Mouse (Mus musculus) layer of hippocampus, postnatal 14 days (tissue): ENCODE data around the gene Tubd1. TPM values are rescaled to one million over a fixed set of nuclear protein-coding genes. Genes with fewer than 3 reads are reported as not detected.

Source experiments
- DNase-seq, 2 experiments: peaks; one replicate each; pipeline ENCODE4 v3.0.0; 2021 to 2022; ENCODE audit warnings: low spot score in 2 of 2, mixed read lengths in 1 of 2
- total RNA-seq, 2 experiments: library from RNA; stranded (reverse); gene quantifications; 2 replicates each; pipeline ENCODE4 v1.2.3; 2021

Gene Tubd1
- total RNA-seq, 2 experiments from 2014 or later, result 7.0 to 9.2 TPM

DNA sequence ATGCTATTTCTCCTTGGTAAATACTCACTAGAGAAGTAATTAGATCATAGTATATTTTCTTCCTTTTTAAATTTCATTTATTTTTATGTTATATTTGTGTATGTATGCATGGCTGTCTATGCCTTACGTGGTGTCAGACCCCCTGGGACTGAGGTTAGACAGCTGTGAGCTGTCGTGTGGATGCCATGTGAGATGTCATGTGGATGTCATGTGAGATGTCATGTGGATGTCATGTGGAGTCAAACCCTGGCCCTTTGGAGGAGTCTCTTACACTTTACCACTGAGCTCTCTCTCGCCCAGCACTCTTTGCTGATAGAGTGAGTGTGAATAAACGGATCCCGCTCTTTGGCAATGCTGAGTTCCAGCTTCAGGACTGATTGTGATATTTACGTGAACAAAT, 8.7 kb downstream of the Tubd1 start:
- DNase-seq, result no peak

DNA sequence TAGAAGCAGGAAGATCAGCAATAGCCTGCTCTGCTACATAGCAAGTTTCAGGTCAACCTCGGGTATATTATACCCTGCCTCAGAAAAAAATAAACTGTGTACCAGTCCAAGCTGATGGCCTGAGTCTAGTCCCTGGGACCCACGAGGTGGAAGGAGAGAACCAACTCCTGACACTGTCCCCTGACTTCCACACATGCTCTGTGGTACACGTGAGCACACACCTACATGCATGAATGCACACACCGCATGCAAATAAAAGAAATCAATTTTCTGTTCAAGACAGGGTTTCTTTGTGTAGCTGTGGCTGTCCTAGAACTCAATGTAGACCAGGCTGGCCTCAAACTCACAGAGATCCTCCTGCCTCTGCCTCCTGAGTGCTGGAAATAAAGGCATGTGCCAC, 13.5 kb downstream of the Tubd1 start:
- no peak for DNase-seq

DNA sequence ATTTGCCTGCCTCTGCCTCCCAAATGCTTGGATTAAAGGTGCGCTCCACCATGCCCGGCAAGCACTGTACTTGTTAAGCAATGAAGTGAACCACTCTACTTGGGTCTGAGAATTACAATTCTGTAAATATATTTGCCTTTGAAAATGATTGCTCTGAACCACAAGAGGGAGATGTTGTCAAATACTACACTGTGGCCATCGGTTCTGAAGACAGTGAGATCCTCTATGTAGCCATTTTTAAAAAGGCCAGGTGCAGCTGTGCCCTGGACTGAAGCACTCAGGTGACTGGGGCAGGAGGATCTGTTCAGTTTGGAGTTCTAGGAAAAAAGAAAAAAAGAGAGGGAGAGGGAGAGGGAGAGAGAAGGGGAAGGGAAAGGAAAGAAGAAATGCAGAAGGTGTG, 23.6 kb downstream of the Tubd1 start:
- DNase-seq, result peak in 1 of 2 experiments; percentile 32

DNA sequence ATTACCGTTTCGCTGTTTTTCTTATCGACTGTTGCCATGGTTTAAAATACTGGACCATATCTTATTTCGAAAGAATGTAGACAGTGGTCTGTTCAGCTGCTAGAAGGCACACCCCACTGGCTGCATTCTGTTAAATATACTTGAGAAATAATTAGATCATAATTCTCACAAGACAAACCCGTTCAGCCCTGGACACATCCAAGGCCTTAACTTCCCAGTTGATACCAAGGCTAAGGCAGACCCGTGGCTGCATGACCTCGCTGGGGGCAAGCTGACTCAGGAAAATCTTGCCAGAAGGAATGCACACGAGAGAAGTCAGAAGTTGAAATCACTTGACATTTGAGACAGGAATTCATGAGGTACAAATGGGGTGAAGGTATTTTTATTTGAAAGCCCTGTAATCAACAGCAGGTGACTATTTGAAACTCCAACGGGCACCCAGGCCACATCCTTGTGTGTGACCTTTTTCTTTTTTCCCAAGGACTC, 25.5 kb downstream of the Tubd1 start:
- no peak for DNase-seq

DNA sequence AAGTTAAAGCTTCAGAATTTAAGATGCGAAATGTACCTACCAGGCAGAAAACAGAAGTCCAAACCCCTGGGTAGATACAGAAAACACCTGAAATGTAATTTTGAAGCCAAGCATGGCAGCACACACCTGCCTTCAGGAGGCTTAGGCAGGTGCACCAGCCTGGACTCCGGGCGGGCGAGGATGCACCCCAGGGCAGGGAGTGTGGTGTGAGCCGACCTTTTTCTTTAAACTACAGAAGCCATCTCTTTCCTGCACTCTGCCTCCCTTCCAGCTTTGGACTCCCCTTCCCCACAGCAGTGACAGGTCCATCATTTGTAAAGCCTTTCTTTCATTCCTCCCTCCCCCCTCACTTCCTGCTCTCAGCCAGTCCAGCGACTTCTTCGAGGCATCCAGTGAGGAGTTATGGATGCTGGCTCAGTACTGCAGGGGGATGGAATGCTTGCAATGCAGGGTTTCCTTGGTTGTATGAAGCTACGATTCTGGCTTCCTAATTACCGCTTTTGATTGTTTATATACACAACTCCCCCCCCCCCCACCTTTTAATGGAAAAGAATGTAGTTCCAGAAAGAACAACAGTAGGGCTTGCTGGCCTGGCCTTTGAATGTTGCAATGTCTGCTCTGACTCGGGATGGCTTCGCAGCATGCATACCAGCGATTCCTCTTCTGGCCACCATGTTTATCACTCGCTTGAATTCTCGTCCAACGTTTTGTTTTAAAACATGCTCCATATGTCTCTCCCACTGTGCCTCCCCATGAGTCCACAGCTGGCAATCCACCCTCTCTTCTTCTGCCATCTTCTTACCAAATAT, 26.5 kb downstream of the Tubd1 start:
- DNase-seq, result peak in 1 of 2 experiments; percentile 43

DNA sequence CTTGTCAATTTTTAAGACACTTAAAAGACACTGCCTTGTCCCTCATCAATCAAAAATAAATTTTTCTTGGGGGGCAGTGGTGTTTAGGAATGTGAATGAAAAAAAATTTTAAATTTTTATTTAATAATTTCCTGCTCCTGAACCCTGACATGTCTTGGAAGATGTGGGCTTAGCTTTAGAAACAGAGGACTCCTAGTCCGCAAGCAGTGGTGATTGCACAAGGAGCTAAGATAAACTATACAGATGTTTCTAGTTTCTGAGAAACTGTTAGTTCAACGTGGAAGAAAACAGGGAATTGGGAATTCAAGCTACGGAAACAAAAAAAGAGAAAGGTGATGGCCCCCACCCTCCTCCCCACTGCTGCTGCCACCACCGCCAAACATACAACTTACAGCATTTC, 27.1 kb downstream of the Tubd1 start:
- DNase-seq, result no peak

DNA sequence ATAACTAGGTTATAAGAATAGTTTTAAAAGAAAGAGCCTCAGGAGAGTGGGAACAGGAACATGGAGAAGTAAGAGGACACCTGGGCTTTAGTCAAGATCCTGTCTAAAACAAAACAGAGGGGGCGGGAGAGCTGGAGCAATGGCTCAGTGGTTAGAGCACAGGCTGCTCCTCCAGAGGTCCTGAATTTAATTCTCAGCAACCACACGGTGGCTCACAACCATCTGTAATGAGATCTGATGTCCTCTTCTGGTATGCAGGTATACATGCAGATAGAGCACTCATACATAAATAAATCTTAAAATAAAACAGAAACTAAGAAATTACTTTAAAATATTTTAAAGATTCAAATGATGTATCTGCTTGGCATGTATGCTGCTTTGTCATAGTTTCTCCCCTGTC, 27.8 kb downstream of the Tubd1 start:
- DNase-seq, result no peak

DNA sequence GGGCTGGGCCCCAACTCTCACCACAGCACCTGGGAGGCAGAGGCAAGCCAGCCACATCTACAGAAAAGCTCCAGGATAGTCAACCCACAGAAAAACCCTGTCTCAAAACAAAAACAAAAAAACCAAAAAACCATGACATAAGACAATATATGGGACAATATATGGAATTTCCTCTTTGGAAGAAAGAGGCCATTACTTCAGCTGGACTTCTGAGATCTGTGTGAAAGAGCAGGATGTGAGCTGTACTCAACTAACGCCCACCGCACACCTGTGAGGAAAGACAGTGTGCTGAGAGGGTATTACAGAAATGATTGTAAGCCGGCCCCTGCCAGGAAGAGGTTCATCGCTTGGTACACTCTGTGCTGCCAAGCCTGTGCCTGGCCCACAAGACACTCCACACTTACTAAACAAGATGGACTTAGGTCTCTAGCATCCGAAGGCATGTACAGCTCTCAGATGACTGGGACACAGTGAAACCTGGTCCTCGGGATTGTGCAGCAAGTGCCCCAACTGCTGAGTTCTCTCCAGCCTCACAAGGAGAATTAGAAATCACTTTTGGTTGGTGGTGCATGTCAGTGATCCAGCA, 28.9 kb downstream of the Tubd1 start:
- DNase-seq, result no peak

DNA sequence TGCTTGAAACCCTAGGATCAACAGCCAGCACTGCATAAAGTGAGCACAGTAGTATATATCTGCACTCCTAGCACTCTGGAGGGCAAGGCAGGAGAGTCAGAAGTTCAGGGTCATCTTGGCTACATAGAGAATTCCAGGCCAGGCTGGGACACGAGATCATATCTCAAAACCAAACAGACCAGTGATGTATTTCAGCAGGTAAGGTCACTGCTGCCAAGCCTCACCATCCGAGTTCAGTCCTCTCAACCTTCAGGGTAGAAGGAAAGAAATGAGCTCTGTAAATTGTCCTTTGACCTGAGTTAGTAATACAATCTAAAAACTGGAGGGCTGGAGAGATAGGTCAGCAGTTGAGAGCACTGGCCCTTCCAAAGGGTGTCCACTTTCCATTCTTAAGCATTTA, 29.6 kb downstream of the Tubd1 start:
- DNase-seq, result no peak

DNA sequence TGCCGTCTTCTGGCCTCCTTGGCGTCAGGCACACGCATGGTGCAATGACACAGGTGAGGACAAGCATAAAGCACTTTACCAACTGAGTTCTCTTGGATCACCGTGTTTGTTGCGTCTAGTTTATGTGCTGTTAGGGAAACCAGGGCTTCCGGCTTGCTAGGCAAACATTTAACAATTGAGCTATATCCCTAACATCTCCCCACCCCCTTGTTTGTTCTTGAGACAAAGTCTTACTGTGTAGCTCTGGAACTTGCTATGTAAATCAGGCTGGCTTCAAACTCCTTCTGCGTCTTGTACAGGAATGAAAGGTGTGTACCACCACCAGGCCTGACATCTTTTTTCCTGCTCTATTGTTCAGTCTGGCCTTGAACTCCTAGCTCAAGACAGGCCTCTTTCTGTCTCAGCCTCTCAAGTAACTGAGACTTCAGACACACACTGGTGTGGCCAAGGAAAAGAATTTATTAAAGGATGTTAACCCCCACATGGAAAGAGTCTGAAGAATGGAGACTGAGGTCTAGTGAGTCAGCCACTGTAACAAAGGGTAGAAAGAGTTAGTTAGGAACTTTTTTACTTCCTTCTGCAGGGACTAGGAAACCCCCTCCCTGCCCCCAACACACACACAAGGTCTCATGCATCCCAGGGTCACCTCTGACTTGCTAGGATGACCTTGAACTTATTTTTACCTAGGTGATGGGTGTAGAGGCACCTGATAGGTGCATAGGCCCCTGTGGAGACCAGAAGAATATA, 31.0 kb downstream of the Tubd1 start:
- DNase-seq, result no peak

DNA sequence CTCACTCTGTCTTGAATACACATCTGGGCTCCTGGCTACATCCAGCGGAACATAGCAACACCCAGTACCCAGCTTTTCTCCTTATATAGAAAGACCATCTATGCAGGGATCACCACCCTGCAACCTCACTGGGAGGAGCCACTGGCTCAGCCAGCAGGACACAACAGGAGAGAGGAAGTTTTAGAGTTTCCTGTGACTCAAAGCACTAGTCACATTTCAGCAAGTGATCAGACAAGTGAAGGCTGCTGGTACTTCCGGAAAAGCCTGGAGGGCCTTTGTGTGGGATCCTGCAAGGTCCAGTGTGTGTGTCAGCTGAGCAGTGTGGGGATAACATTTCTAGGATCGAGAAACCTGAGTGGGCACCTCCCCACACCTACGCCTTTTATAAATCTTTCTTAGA, 32.4 kb downstream of the Tubd1 start:
- no peak for DNase-seq

DNA sequence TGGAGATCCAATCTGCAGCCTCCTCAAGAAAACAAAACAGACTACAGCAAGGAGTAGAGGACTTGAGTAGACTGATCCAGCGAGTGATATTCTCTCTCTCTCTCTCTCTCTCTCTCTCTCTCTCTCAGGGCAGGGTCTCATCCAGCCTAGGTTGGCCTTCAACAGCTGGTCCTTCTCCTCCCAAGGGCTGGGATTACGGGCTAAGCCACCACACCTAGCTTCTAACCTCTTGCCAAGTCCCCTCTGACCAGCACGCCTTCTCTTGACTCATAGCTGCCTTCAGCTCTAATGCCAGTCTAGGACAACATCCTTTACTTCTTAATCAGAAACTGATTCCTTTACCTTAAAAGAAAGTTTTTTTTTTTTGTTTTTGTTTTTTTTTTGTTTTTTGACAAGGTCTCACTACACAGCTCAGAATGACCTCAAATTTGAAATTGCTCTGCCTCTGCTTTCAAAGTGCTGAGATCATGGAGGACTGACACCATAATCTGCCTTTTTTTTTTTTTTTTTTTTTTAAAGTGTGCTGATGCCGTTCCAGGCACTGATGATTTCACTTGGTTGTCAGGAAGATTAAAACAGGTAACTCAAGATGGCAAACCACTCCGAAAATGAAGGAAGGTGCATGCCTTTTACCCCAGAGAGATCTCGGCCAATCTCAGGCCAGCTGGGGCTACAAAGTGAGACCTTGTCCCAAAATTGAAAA, 33.5 kb downstream of the Tubd1 start:
- no peak for DNase-seq

DNA sequence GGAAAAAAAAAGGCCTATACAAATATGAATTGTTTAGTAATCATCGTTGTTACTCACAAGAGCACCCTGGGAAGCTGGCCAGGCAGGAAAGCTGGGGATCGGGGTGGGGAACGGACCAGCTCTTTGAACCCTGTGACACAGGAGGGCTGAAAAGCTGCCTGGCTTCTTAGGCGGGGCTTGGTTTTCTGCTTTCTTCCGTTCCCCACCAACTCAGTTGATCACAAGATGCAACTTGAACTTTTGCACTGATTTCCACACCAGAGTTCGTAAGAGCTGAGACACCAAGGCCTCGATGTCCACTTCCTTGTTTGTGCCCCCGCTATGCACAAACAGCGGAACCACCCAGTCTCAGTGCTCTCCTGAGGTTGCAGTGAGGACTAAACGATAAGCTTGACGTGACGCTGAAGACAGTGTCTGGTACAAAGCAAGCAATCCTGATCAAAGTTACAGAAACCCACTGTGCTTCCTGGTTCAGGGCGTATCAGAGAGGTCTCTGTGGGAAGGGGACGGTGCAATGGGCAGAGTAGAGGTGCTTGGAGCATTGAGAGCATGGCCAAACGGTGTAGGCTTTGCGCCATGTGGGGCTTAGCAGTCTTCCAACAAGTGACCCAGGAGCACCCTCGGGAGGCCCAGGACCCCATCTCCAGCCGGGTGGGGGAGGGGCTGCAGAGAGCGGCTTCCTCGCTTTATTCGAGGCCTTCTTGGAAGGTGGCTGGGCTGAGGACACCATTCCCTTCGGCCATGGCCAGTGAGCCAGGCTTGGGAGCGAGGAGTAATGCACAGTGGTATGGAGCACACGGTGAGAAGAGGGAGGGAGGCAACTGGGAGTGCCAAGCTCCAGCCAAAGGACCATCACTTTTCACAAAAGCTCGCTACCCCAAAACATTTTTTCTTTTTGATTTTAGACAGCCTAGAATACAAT, 34.3 kb downstream of the Tubd1 start:
- peak in 1 of 2 experiments; percentile 19 for DNase-seq

DNA sequence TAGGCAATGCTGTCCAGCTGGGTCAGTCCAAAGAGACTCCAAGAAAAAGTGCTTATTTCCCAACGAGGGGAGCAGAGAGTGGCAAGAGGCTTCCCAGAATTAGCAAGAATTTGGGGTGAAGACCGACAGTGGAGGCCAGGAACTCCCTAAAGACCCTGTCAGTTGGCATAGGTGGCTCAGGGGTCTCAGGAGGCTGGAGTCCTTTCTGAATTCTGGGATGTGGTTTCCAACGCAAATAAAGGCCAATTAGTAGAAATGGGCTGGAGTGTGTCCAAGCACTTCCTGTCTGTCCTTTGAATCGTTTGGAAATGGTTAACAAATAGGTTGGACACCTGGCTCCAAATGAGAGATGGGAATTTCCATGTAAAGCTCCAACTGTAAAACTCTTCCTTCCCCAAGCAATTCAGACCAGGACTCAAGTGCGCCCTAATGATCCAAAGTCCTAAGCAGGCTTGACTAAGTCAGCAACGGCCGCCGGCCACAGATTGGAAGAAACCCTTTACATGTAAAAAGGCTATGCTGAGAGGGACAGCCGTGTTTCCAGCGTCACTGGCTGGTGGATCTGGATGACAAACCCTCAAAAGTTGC, 35.0 kb downstream of the Tubd1 start:
- no peak for DNase-seq

DNA sequence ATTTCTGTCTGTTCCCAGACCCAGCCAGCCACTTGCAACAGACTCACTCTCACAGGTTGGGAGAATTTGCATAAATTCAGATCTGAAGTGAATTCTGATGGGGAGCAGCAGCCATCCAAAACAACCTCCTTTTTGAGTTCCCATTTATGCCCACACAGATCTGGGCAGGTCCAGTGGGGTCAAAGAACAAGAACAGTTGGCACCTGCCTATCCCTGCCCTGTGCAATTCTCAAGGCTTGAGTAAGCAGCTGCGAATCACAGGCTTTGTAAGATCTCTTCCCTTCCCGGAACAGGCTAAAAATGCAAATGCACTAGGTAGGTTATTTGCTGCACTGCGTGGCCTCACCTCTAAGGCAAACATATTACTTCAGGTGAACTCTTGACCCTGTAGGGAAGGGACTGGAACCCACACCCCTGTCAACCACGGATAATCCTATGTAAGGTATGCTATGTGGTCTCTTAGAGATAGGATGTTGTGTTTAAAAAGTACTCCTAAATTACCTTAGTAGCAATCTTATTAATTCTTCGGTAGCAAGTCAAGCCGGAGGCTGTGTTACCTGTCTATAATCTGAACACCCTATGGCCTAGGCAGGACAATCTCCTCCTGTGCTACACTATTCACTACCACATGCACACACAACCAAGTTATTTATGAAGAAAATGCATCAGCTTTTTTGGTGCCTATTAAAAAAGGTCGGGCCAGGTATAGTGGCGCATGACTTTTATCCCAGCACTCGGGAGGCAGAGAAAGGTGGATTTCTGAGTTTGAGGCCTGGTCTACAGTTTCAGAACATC, 35.7 kb downstream of the Tubd1 start:
- DNase-seq, result no peak

DNA sequence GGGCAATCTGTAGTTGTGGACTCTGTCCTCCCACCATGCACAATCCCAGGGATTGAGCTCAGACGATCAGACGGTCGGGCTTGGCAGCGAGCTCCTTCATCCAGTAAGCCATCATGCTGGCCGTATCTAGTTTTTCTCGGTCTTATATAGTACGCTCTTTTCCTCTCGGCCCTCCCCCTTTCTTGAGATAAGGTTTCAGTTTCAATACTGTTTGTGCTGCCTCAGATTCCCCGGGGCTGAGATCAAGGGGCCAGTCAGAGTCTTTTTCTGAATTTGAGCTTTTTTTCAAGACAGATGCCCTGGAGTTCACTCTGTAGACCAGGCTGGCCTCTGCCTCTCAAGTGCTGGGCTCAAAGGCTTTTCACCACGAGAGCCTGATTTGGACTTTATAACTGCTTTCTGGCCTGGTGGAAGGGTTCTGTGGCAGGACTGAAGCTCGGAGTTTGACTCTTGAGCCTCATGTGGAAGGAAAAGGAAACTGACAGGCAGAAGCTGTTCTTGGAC, 36.5 kb downstream of the Tubd1 start:
- DNase-seq, result no peak

DNA sequence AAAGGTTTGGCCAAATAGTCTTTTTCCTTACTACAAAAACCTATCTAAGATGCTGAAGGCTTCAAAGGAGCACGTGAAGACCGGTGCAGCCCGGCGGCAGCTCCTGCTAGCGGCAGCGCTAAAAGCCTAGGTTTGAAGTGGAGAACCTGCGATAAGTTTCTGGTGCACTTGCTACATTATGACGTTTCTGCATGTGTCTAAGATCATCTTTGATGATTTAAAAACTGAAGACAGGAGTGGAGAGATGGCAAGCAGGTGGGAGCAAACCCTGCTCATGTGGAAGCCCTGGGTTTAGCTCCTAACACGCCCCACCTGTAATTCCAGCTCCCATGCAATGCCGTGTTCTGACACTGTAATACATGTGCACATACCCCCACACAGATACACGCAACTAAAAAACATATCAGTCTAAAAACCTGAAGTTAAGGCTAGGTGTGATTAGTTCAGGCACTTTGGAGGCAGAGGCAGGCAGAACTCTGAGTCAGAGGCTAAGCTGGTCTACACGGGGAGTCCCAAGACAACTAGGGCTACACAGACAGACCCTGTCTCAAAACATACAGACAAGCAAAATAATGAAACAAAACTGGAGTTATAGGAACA, 37.3 kb downstream of the Tubd1 start:
- no peak for DNase-seq

DNA sequence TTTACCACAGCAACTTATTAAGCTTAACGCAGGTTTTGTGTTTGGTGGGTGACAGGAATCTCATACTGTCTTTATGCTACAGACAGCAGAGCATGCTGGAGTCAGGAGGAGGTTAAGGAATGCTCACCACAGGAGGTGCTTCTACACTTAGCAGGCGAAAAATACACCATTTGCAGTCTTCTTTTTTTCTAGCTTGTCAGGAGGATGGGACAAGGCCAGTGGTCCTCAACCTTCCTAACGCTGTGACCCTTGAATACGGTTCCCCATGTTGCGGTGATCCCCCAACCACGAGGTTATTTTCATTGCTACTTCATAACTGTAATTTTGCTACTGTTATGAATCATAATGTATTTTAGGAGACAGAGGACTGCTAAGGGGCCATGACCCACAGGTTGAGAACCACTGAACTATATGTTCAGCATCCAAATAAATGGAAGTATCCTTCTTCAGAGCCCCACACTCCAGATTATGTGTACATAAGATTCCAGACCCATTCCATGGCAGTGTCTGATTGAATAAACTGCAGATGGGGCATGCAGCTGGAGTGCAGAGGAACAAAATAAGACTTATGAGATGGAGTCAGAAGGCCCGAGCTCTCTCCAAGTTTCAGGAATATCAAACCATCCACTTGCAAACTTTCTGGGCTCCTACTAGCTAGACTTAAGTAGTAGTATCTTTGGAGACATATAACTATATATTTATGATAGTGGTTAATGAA, 37.9 kb downstream of the Tubd1 start:
- DNase-seq, result no peak
